Mouse (Mus musculus) myocyte (in vitro differentiated cells): ENCODE measurements around the gene Cenpf.

Source experiments
- E2F4 ChIP-seq: IDR thresholded peaks from one replicate; pipeline ENCODE4 v1.6.1; 2011; ENCODE audit warnings: mild to moderate bottlenecking, control low read depth, moderate library complexity; ENCODE audit not compliant: insufficient read depth
- MAX ChIP-seq: IDR thresholded peaks from one replicate; pipeline ENCODE4 v1.6.1; 2011; ENCODE audit warnings: low read depth, mild to moderate bottlenecking, control low read depth
- MYOD1 ChIP-seq, 3 experiments: IDR thresholded peaks; one replicate each; pipeline ENCODE4 v1.6.1; 2011; ENCODE audit warnings: control low read depth in 2 of 3, low read depth in 2 of 3, mild to moderate bottlenecking in 2 of 3, moderate library complexity in 1 of 3; ENCODE audit not compliant: insufficient read length in 2 of 3, control insufficient read depth in 1 of 3
- MYOG ChIP-seq, 3 experiments: IDR thresholded peaks; one replicate each; pipeline ENCODE4 v1.6.1; 2011; ENCODE audit warnings: control low read depth in 2 of 3, low read depth in 2 of 3, mild to moderate bottlenecking in 2 of 3; ENCODE audit not compliant: insufficient read length in 2 of 3, control insufficient read depth in 1 of 3, insufficient read depth in 1 of 3
- POLR2A ChIP-seq: IDR thresholded peaks from one replicate; pipeline ENCODE4 v1.6.1; 2011; ENCODE audit warnings: low read depth, mild to moderate bottlenecking, control low read depth, moderate library complexity; ENCODE audit not compliant: insufficient read length
- POLR2AphosphoS2 ChIP-seq: IDR thresholded peaks from one replicate; pipeline ENCODE4 v1.6.1; 2011; ENCODE audit warnings: low read depth, control low read depth; ENCODE audit not compliant: insufficient read length
- SRF ChIP-seq: IDR thresholded peaks from one replicate; pipeline ENCODE4 v1.6.1; 2011; ENCODE audit warnings: low read depth; ENCODE audit not compliant: control insufficient read depth, insufficient read length
- TCF3 ChIP-seq: IDR thresholded peaks from one replicate; pipeline ENCODE4 v1.6.1; 2011; ENCODE audit warnings: low read depth, control low read depth; ENCODE audit not compliant: insufficient read length
- USF1 ChIP-seq: IDR thresholded peaks from one replicate; pipeline ENCODE4 v1.6.1; 2011; ENCODE audit warnings: low read depth, mild to moderate bottlenecking, control low read depth, moderate library complexity

- TF ChIP-seq POLR2A (no peak), MYOD1 (IDR thresholded peaks at IDR 0.05; ENCODE audit: control insufficient read depth in 1 of 3, insufficient read length in 2 of 3, low read depth in 2 of 3) (no peak), MYOG (IDR thresholded peaks at IDR 0.05; ENCODE audit: control insufficient read depth in 1 of 3, insufficient read depth in 1 of 3, insufficient read length in 2 of 3, low read depth in 2 of 3) (no peak), POLR2AphosphoS2 (no peak), E2F4 (no peak), TCF3 (no peak), SRF (no peak), MAX (no peak), USF1 (no peak)
Measured at GRCm38 (mm10) chr1:189715915-189716797, 28.3 kb upstream of the Cenpf start.
